ENCODE assay signal across 11 mouse cellular contexts in genomic region chr11:32244064-32244463, GRCm38 (mm10). TPM values are rescaled to one million over a fixed set of nuclear protein-coding genes. Genes with fewer than 3 reads are reported as not detected.
DNase-seq lines count a peak whose midpoint lies in the region; ATAC-seq and TF ChIP-seq lines count a peak whose summit lies in the region.
"Had no signal": no experiment of that assay in that cellular context is flagged by ENCODE, and none has a peak within 500 bp of the region (broad histone marks: within the 10 kb centered on the region; RNA-seq: fewer than 3 reads in every experiment).

No protein-coding gene starts in this region.

- no peak for TF ChIP-seq EP300 in liver, embryonic 14.5 days (IDR thresholded peaks at IDR 0.05; ENCODE audit: low read depth)

- WGBS in forebrain, embryonic 13.5 days: 93% methylated on average over 3 of the region's 3 CpGs
- WGBS in forebrain, embryonic 15.5 days: 91% methylated on average over 3 of the region's 3 CpGs
- 83% methylated on average over 3 of the region's 3 CpGs for WGBS in lung, embryonic 14.5 days
- 74% methylated on average over 3 of the region's 3 CpGs for WGBS in liver, embryonic 14.5 days (ENCODE audit: insufficient replicate concordance)

- no peak for TF ChIP-seq CTCF in lung, embryonic 14.5 days (IDR thresholded peaks at IDR 0.05; ENCODE audit: low read depth)
- no peak for TF ChIP-seq CTCF in liver, embryonic 14.5 days (IDR thresholded peaks at IDR 0.05; ENCODE audit: low read depth)

- H3K27me3 ChIP-seq in forebrain, embryonic 13.5 days: no peaks in the 10 kb centered on the region
- no peaks in the 10 kb centered on the region for H3K27me3 ChIP-seq in forebrain, embryonic 15.5 days
- no peaks in the 10 kb centered on the region for H3K27me3 ChIP-seq in lung, embryonic 14.5 days (ENCODE audit: insufficient read depth, low read length)
- H3K27me3 ChIP-seq in liver, embryonic 14.5 days (ENCODE audit: control insufficient read depth, insufficient read depth, low read length): no peaks in the 10 kb centered on the region
- H3K27me3 ChIP-seq: midbrain, embryonic 13.5 days had no signal

- ATAC-seq in forebrain, embryonic 13.5 days: no peak
- ATAC-seq in forebrain, embryonic 15.5 days (replicated peaks): no peak
- no peak for ATAC-seq in lung, embryonic 14.5 days (ENCODE audit: insufficient read depth)
- no peak for ATAC-seq in liver, embryonic 14.5 days (ENCODE audit: insufficient read depth)
- ATAC-seq: midbrain, embryonic 13.5 days had no signal

- H3K9ac ChIP-seq in forebrain, embryonic 13.5 days: no peak overlapping the region
- no peak overlapping the region for H3K9ac ChIP-seq in forebrain, embryonic 15.5 days (replicated peaks)
- H3K9ac ChIP-seq in lung, embryonic 14.5 days: no peak overlapping the region
- H3K9ac ChIP-seq in liver, embryonic 14.5 days (replicated peaks): peak overlapping the region; percentile 91
- H3K9ac ChIP-seq: midbrain, embryonic 13.5 days had no signal

- H3K27ac ChIP-seq in forebrain, embryonic 13.5 days: peak overlapping the region; percentile 27; the same call in 1 of the 2 replicates
- H3K27ac ChIP-seq in forebrain, embryonic 15.5 days (replicated peaks): no peak overlapping the region
- H3K27ac ChIP-seq in lung, embryonic 14.5 days (ENCODE audit: low read depth): peak overlapping the region; percentile 51; the same call in 1 of the 2 replicates
- H3K27ac ChIP-seq in liver, embryonic 14.5 days: peak overlapping the region; percentile 100
- H3K27ac ChIP-seq: midbrain, embryonic 13.5 days had no signal

- H3K4me1 ChIP-seq in forebrain, embryonic 13.5 days: no peaks in the 10 kb centered on the region
- H3K4me1 ChIP-seq in forebrain, embryonic 15.5 days: no peaks in the 10 kb centered on the region
- H3K4me1 ChIP-seq in lung, embryonic 14.5 days (ENCODE audit: insufficient read depth): no peaks in the 10 kb centered on the region
- peaks cover 77 to 81% of the 10 kb centered on the region in 2 experiments for H3K4me1 ChIP-seq in liver, embryonic 14.5 days (replicated peaks; ENCODE audit: control insufficient read depth in 2 of 2, insufficient read depth in 2 of 2, low read length in 1 of 2)
- H3K4me1 ChIP-seq: midbrain, embryonic 13.5 days had no signal

- H3K4me3 ChIP-seq in forebrain, embryonic 13.5 days: no peak overlapping the region
- no peak overlapping the region for H3K4me3 ChIP-seq in forebrain, embryonic 15.5 days
- no peak overlapping the region for H3K4me3 ChIP-seq in lung, embryonic 14.5 days (ENCODE audit: low read depth, low read length)
- no peak overlapping the region for H3K4me3 ChIP-seq in liver, embryonic 14.5 days (ENCODE audit: insufficient read depth in 1 of 2, low read depth in 2 of 2, low read length in 2 of 2)
- H3K4me3 ChIP-seq: midbrain, embryonic 13.5 days had no signal

- H3K36me3 ChIP-seq in forebrain, embryonic 13.5 days (ENCODE audit: poor library complexity, severe bottlenecking): peaks cover 78% of the 10 kb centered on the region
- H3K36me3 ChIP-seq in forebrain, embryonic 15.5 days: peaks cover 45% of the 10 kb centered on the region
- peaks cover 77% of the 10 kb centered on the region for H3K36me3 ChIP-seq in lung, embryonic 14.5 days (ENCODE audit: insufficient read depth)
- H3K36me3 ChIP-seq in liver, embryonic 14.5 days (replicated peaks; ENCODE audit: control insufficient read depth, insufficient read depth, low read depth): peaks cover 74% of the 10 kb centered on the region

- DNase-seq in lung, embryonic 14.5 days: no peak
- no peak for DNase-seq in lung, postnatal 10 days
- DNase-seq in heart, adult 18-20 months: peak; percentile 56
- no peak for DNase-seq in liver, embryonic 14.5 days (ENCODE audit: low read depth in 3 of 3, low spot score in 3 of 3)
- no peak for DNase-seq in right cerebral cortex, adult 2 months (ENCODE audit: low spot score in 2 of 2)
- no peak for DNase-seq in frontal cortex, postnatal 14 days (ENCODE audit: low spot score in 2 of 2)
- DNase-seq: embryo, embryonic 11 days had no signal

- no peak overlapping the region for H3K4me2 ChIP-seq in forebrain, embryonic 13.5 days
- no peak overlapping the region for H3K4me2 ChIP-seq in forebrain, embryonic 15.5 days (replicated peaks)
- H3K4me2 ChIP-seq in lung, embryonic 14.5 days: no peak overlapping the region
- peak overlapping the region; percentile 72 for H3K4me2 ChIP-seq in liver, embryonic 14.5 days (ENCODE audit: low read depth)
- H3K4me2 ChIP-seq: midbrain, embryonic 13.5 days had no signal

- H3K9me3 ChIP-seq in forebrain, embryonic 13.5 days (replicated peaks): no peaks in the 10 kb centered on the region
- H3K9me3 ChIP-seq in forebrain, embryonic 15.5 days: no peaks in the 10 kb centered on the region
- no peaks in the 10 kb centered on the region for H3K9me3 ChIP-seq in lung, embryonic 14.5 days (ENCODE audit: low read depth, low read length)
- H3K9me3 ChIP-seq in liver, embryonic 14.5 days (ENCODE audit: control insufficient read depth, low read length): no peaks in the 10 kb centered on the region
- H3K9me3 ChIP-seq: midbrain, embryonic 13.5 days had no signal

RNA-seq across cellular contexts. Expression of gene Mpg, which starts 17.8 kb away (rescaled TPM):
- 24.9 and 30.6 TPM in 2 replicates for polyA plus RNA-seq in forebrain, embryonic 13.5 days (2015; fragmentation: Nextera tagmentation; extraction: Ambion mirVana)
- polyA plus RNA-seq in forebrain, embryonic 15.5 days (2015; fragmentation: Nextera tagmentation; extraction: Ambion mirVana): 33.5 and 33.8 TPM in 2 replicates
- 39.6 and 42.2 TPM in 2 replicates for polyA plus RNA-seq in lung, embryonic 14.5 days (2014; fragmentation: Nextera tagmentation; extraction: Ambion mirVana)
- total RNA-seq in heart, adult 18-20 months (2021): 1 to 10 TPM; 5.6 TPM
- polyA plus RNA-seq in liver, embryonic 14.5 days (2012; rRNA removed): 8.1 and 9.9 TPM in 2 replicates
- polyA plus RNA-seq in liver, embryonic 14.5 days (2014; fragmentation: Nextera tagmentation; extraction: Ambion mirVana): 17.0 and 18.1 TPM in 2 replicates

RNA-seq across cellular contexts. Expression of gene Rhbdf1, which starts 22.0 kb away (rescaled TPM):
- polyA plus RNA-seq in forebrain, embryonic 13.5 days (2015; fragmentation: Nextera tagmentation; extraction: Ambion mirVana): 9.7 and 12.3 TPM in 2 replicates
- 16.7 and 18.1 TPM in 2 replicates for polyA plus RNA-seq in forebrain, embryonic 15.5 days (2015; fragmentation: Nextera tagmentation; extraction: Ambion mirVana)
- 52.8 and 63.9 TPM in 2 replicates for polyA plus RNA-seq in lung, embryonic 14.5 days (2014; fragmentation: Nextera tagmentation; extraction: Ambion mirVana)
- total RNA-seq in heart, adult 18-20 months (2021): 10 to 100 TPM; 19.2 to 19.3 TPM
- 5.8 and 6.2 TPM in 2 replicates for polyA plus RNA-seq in liver, embryonic 14.5 days (2012; rRNA removed)
- 3.0 and 4.4 TPM in 2 replicates for polyA plus RNA-seq in liver, embryonic 14.5 days (2014; fragmentation: Nextera tagmentation; extraction: Ambion mirVana)

RNA-seq across cellular contexts. Expression of gene Nprl3, which starts 23.4 kb away (rescaled TPM):
- 48.3 and 54.2 TPM in 2 replicates for polyA plus RNA-seq in forebrain, embryonic 13.5 days (2015; fragmentation: Nextera tagmentation; extraction: Ambion mirVana)
- 50.9 and 51.4 TPM in 2 replicates for polyA plus RNA-seq in forebrain, embryonic 15.5 days (2015; fragmentation: Nextera tagmentation; extraction: Ambion mirVana)
- 44.0 and 46.3 TPM in 2 replicates for polyA plus RNA-seq in lung, embryonic 14.5 days (2014; fragmentation: Nextera tagmentation; extraction: Ambion mirVana)
- 10 to 100 TPM; 22.6 to 28.5 TPM for total RNA-seq in heart, adult 18-20 months (2021)
- polyA plus RNA-seq in liver, embryonic 14.5 days (2012; rRNA removed): 36.8 and 44.5 TPM in 2 replicates
- 16.5 and 16.8 TPM in 2 replicates for polyA plus RNA-seq in liver, embryonic 14.5 days (2014; fragmentation: Nextera tagmentation; extraction: Ambion mirVana)

RNA-seq across cellular contexts. Expression of gene Hba-x, which starts 32.1 kb away (rescaled TPM):
- 316 and 451 TPM in 2 replicates for polyA plus RNA-seq in forebrain, embryonic 13.5 days (2015; fragmentation: Nextera tagmentation; extraction: Ambion mirVana)
- polyA plus RNA-seq in forebrain, embryonic 15.5 days (2015; fragmentation: Nextera tagmentation; extraction: Ambion mirVana): 24.0 and 37.2 TPM in 2 replicates
- 211 and 266 TPM in 2 replicates for polyA plus RNA-seq in lung, embryonic 14.5 days (2014; fragmentation: Nextera tagmentation; extraction: Ambion mirVana)
- not detected for total RNA-seq in heart, adult 18-20 months (2021)
- 32.1 and 38.8 TPM in 2 replicates for polyA plus RNA-seq in liver, embryonic 14.5 days (2012; rRNA removed)
- polyA plus RNA-seq in liver, embryonic 14.5 days (2014; fragmentation: Nextera tagmentation; extraction: Ambion mirVana): 74.9 and 85.3 TPM in 2 replicates
- total RNA-seq: left cerebral cortex, postnatal 25 days had no signal

RNA-seq across cellular contexts. Expression of gene Snrnp25, which starts 38.8 kb away (rescaled TPM):
- polyA plus RNA-seq in forebrain, embryonic 13.5 days (2015; fragmentation: Nextera tagmentation; extraction: Ambion mirVana): 61.3 and 64.9 TPM in 2 replicates
- 51.8 and 54.2 TPM in 2 replicates for polyA plus RNA-seq in forebrain, embryonic 15.5 days (2015; fragmentation: Nextera tagmentation; extraction: Ambion mirVana)
- 62.8 and 71.4 TPM in 2 replicates for polyA plus RNA-seq in lung, embryonic 14.5 days (2014; fragmentation: Nextera tagmentation; extraction: Ambion mirVana)
- total RNA-seq in heart, adult 18-20 months (2021): 10 to 100 TPM; 11.1 to 12.3 TPM
- polyA plus RNA-seq in liver, embryonic 14.5 days (2012; rRNA removed): 56.8 and 67.9 TPM in 2 replicates
- 93.1 and 111 TPM in 2 replicates for polyA plus RNA-seq in liver, embryonic 14.5 days (2014; fragmentation: Nextera tagmentation; extraction: Ambion mirVana)

Comparison
In these comparisons a context has a peak if more than half of its experiments do, and no peak if none do; other contexts are left out.
1. DNase-seq: peak in heart, adult 18-20 months (2 of 2); none in lung, embryonic 14.5 days (single experiment), lung, postnatal 10 days (single experiment), liver, embryonic 14.5 days (0 of 3), right cerebral cortex, adult 2 months (0 of 2) and frontal cortex, postnatal 14 days (0 of 2).